Mouse (Mus musculus) liver, adult 2 months (tissue): Measurements from ENCODE around the gene Srpk1.

Experiments
- CTCF ChIP-seq: fragments of 200-500 bp; IDR thresholded peaks from 2 replicates; pipeline ENCODE4 v1.5.1; 2011; ENCODE audit warnings: low read depth, low read length, control low read depth
- POLR2A ChIP-seq: fragments of 200-500 bp; IDR thresholded peaks from 2 replicates; pipeline ENCODE4 v1.6.1; 2011; ENCODE audit warnings: low read length, control low read depth; ENCODE audit not compliant: insufficient read depth; ENCODE audit errors: extremely low read depth

DNA sequence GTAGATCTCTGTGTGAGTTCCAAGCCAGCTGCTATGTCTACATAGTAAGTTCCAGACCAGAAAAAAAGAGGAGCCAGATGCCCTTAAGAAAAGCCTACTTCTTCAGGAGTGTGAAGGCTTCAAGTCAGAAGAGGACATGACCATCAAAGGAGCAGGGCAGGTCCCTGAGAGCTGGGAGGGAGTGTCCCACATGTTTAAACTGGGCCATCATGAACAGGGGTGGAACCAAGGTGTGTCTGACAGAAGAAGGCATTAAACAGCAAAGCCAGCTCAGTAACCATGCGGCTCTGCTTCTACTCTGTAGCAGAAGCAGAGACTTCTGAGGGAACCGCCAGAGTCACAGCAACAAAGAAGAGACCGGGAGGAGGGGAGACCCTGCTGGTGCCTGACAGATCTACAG lies 21.2 kb upstream of the Srpk1 start:
- no peak for TF ChIP-seq CTCF
- no peak for TF ChIP-seq POLR2A
